Mouse (Mus musculus): ENCODE measurements around the gene Myadml2.

Myadml2 gene

GRCm38 (mm10) chr11:120661076-120661460 is 13.1 kb upstream of the Myadml2 start, which contains the start of gene Notum:
Gene Notum, minus strand, starts transcription at chr11:120661175.
- no peak for ATAC-seq (ENCODE audit: low TSS enrichment)

- no peak for ATAC-seq (ENCODE audit: low TSS enrichment)
Observed at GRCm38 (mm10) chr11:120660301-120661075, 12.5 kb upstream of the Myadml2 start.

- no peak for ATAC-seq (ENCODE audit: low TSS enrichment)
Observed at GRCm38 (mm10) chr11:120659509-120660300, 11.7 kb upstream of the Myadml2 start.

GRCm38 (mm10) chr11:120658876-120659410 is 11.0 kb upstream of the Myadml2 start:
- ATAC-seq (ENCODE audit: low TSS enrichment) = no peak

GRCm38 (mm10) chr11:120657301-120657700 is 9.3 kb upstream of the Myadml2 start:
- no peak for ATAC-seq (ENCODE audit: low TSS enrichment)

GRCm38 (mm10) chr11:120654741-120655140 is 6.8 kb upstream of the Myadml2 start:
- no peak for ATAC-seq (ENCODE audit: low TSS enrichment)

- ATAC-seq (ENCODE audit: low TSS enrichment) = no peak
Observed at GRCm38 (mm10) chr11:120651872-120652271, 3.9 kb upstream of the Myadml2 start.

- no peak for ATAC-seq (ENCODE audit: low TSS enrichment)
Observed at GRCm38 (mm10) chr11:120647047-120647830, 719 bp downstream of the Myadml2 start.

GRCm38 (mm10) chr11:120643601-120643987 is 4.4 kb downstream of the Myadml2 start, which contains the start of gene Pycr1:
Gene Pycr1, minus strand, starts transcription at chr11:120643769.
- peak; percentile 99 for ATAC-seq (ENCODE audit: low TSS enrichment)

GRCm38 (mm10) chr11:120642939-120643600 is 4.9 kb downstream of the Myadml2 start:
- ATAC-seq (ENCODE audit: low TSS enrichment) = 0 out of 2 replicates have a peak, but pooled peaks have one; percentile 22

- ATAC-seq (ENCODE audit: low TSS enrichment) = no peak
Observed at GRCm38 (mm10) chr11:120641869-120642268, 6.1 kb downstream of the Myadml2 start.

- ATAC-seq (ENCODE audit: low TSS enrichment) = no peak
Observed at GRCm38 (mm10) chr11:120641255-120641654, 6.7 kb downstream of the Myadml2 start.

- no peak for ATAC-seq (ENCODE audit: low TSS enrichment)
Observed at GRCm38 (mm10) chr11:120634810-120635209, 13.1 kb downstream of the Myadml2 start.

GRCm38 (mm10) chr11:120633520-120634343 is 14.2 kb downstream of the Myadml2 start, which contains the start of gene Mafg:
Gene Mafg, minus strand, starts transcription at chr11:120633600.
- peak; percentile 88 for ATAC-seq (ENCODE audit: low TSS enrichment)

GRCm38 (mm10) chr11:120632559-120633519 is 15.1 kb downstream of the Myadml2 start:
- peak; percentile 34 for ATAC-seq (ENCODE audit: low TSS enrichment)

- no peak for ATAC-seq (ENCODE audit: low TSS enrichment)
Observed at GRCm38 (mm10) chr11:120631726-120632448, 16.1 kb downstream of the Myadml2 start.

GRCm38 (mm10) chr11:120630881-120631725 is 16.9 kb downstream of the Myadml2 start:
- no peak for ATAC-seq (ENCODE audit: low TSS enrichment)
